Comparison of ENCODE assay signal across 13 mouse cellular contexts in the genomic region with DNA sequence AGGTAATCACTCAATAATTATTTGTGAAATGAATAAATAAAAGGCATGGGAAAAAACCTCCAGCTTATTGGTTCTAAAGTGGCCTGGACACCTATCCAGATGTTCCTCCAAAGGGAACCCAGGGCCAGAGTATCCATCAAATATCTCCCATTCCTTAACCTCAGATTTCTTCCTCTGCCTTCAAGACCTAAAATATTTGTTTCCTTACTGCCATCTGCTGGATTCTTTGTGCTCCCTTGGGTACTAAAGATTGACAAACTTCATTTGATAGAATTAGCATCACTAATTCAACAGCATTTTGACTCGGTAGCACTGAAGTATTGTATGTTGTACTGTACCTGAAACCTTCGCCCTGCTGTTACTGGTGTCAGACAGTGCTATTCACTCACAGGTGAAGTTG. TPM values are rescaled to one million over a fixed set of nuclear protein-coding genes. Genes with fewer than 3 reads are reported as not detected.
A peak's percentile ranks its signal among the peaks of the same experiment; 100 is the strongest.
DNase-seq lines count a peak whose midpoint lies in the region; ATAC-seq and TF ChIP-seq lines count a peak whose summit lies in the region.
"Had no signal": no experiment of that assay in that cellular context is flagged by ENCODE, and none has a peak within 500 bp of the region (broad histone marks: within the 10 kb centered on the region; RNA-seq: fewer than 3 reads in every experiment).

No protein-coding gene starts in this region.

- in situ Hi-C loops in CH12.LX (cut with MboI; ENCODE audit: low pct_ligation_motif_present, low pct_unique_long_range_greater_than_20kb, low sequenced_read_pairs): no loop called here

- no peak overlapping the region for H3K4me3 ChIP-seq in gastrocnemius, adult 2 months
- H3K4me3 ChIP-seq in liver, embryonic 14.5 days (ENCODE audit: insufficient read depth in 1 of 2, low read depth in 2 of 2, low read length in 2 of 2): no peak overlapping the region
- H3K4me3 ChIP-seq in liver, embryonic 11.5 days (ENCODE audit: low read depth, low read length): no peak overlapping the region
- no peak overlapping the region for H3K4me3 ChIP-seq in CH12.LX (replicated peaks in 1 of 3; ENCODE audit: low read depth in 2 of 3, low read length in 2 of 3, poor library complexity in 1 of 3)
- H3K4me3 ChIP-seq: limb, embryonic 15.5 days; midbrain, embryonic 15.5 days had no signal

- no peak for DNase-seq in gastrocnemius, adult 2 months
- no peak for DNase-seq in gastrocnemius, postnatal 14 days
- DNase-seq in liver, embryonic 14.5 days (ENCODE audit: low read depth in 3 of 3, low spot score in 3 of 3): peak in 1 of 3 experiments; percentile 14
- DNase-seq in liver, embryonic 11.5 days (ENCODE audit: low spot score): no peak
- no peak for DNase-seq in CH12.LX (ENCODE audit: extremely low read depth)
- DNase-seq in induced T-regulatory cell, adult 2 months (ENCODE audit: low read depth): peak; percentile 53
- DNase-seq in spleen, adult 18-20 months: no peak
- DNase-seq: kidney, adult 8-10 months; layer of hippocampus, postnatal 36 days; thymus, adult 2 months had no signal

- H3K79me2 ChIP-seq in CH12.LX (replicated peaks; ENCODE audit: control insufficient read depth, extremely low read depth, insufficient read depth, poor library complexity, severe bottlenecking): peaks cover 36% of the 10 kb centered on the region

- H3K4me1 ChIP-seq in liver, embryonic 14.5 days (replicated peaks; ENCODE audit: control insufficient read depth in 2 of 2, insufficient read depth in 2 of 2, low read length in 1 of 2): peaks cover 11 to 28% of the 10 kb centered on the region in 2 experiments
- peaks cover 19% of the 10 kb centered on the region for H3K4me1 ChIP-seq in liver, embryonic 11.5 days (replicated peaks; ENCODE audit: control insufficient read depth, insufficient read depth, low read length)
- peaks cover 3 to 25% of the 10 kb centered on the region in 2 experiments; a peak in 3 of 4 replicates for H3K4me1 ChIP-seq in CH12.LX (ENCODE audit: control insufficient read depth in 1 of 2, insufficient read depth in 2 of 2)

- WGBS in liver, embryonic 14.5 days (ENCODE audit: insufficient replicate concordance): 65% methylated on average over 2 of the region's 2 CpGs
- 66% methylated on average over 2 of the region's 2 CpGs for WGBS in liver, embryonic 11.5 days

- no peaks in the 10 kb centered on the region for H3K9me3 ChIP-seq in liver, embryonic 14.5 days (ENCODE audit: control insufficient read depth, low read length)
- no peaks in the 10 kb centered on the region for H3K9me3 ChIP-seq in liver, embryonic 11.5 days (ENCODE audit: control insufficient read depth, low read length)
- no peaks in the 10 kb centered on the region for H3K9me3 ChIP-seq in CH12.LX (replicated peaks; ENCODE audit: low read length)
- H3K9me3 ChIP-seq: limb, embryonic 15.5 days; midbrain, embryonic 15.5 days had no signal

- intact Hi-C loops in gastrocnemius, adult 2 months (cut with DNase I): loop anchor here (5.0 kb wide), 2 partner anchors 36 to 56 kb away; no protein-coding TSS in a partner anchor
- intact Hi-C loops in gastrocnemius, postnatal 14 days (cut with DNase I; ENCODE audit: low total_unique reads): no loop called here

- H3K36me3 ChIP-seq in liver, embryonic 14.5 days (replicated peaks; ENCODE audit: control insufficient read depth, insufficient read depth, low read depth): no peaks in the 10 kb centered on the region
- H3K36me3 ChIP-seq in liver, embryonic 11.5 days (ENCODE audit: control insufficient read depth, insufficient read depth, low read length): 0 out of 2 replicates have a peak, but pooled peaks cover 3% of the 10 kb centered on the region
- H3K36me3 ChIP-seq in CH12.LX (replicated peaks in 1 of 2; ENCODE audit: control insufficient read depth in 1 of 2, insufficient read depth in 1 of 2, low read length in 1 of 2): peaks cover 0 to 8% of the 10 kb centered on the region in 2 experiments
- H3K36me3 ChIP-seq: midbrain, embryonic 15.5 days had no signal

- no peak overlapping the region for H3K9ac ChIP-seq in liver, embryonic 14.5 days (replicated peaks)
- no peak overlapping the region for H3K9ac ChIP-seq in liver, embryonic 11.5 days (ENCODE audit: low read depth, low read length)
- H3K9ac ChIP-seq in CH12.LX (ENCODE audit: insufficient read depth, low read depth): no peak overlapping the region
- H3K9ac ChIP-seq: limb, embryonic 15.5 days; midbrain, embryonic 15.5 days had no signal

- ATAC-seq in liver, embryonic 14.5 days (ENCODE audit: insufficient read depth): no peak
- no peak for ATAC-seq in liver, embryonic 11.5 days (replicated peaks; ENCODE audit: low FRiP score)
- no peak for ATAC-seq in megakaryocyte, adult 5-6 weeks (ENCODE audit: poor library complexity, severe bottlenecking)
- ATAC-seq: midbrain, embryonic 15.5 days had no signal

- peak; percentile 9 for TF ChIP-seq RAD21 in CH12.LX (IDR thresholded peaks at IDR 0.05; ENCODE audit: low read depth, low read length)

- no peak for TF ChIP-seq POLR2A in CH12.LX (IDR thresholded peaks at IDR 0.05; ENCODE audit: low read depth, low read length)

- no peaks in the 10 kb centered on the region for H3K27me3 ChIP-seq in liver, embryonic 14.5 days (ENCODE audit: control insufficient read depth, insufficient read depth, low read length)
- no peaks in the 10 kb centered on the region for H3K27me3 ChIP-seq in liver, embryonic 11.5 days (replicated peaks; ENCODE audit: control insufficient read depth, insufficient read depth, low read length)
- no peaks in the 10 kb centered on the region for H3K27me3 ChIP-seq in CH12.LX (replicated peaks)
- H3K27me3 ChIP-seq: limb, embryonic 15.5 days; midbrain, embryonic 15.5 days had no signal

- peak overlapping the region; percentile 32 for H3K27ac ChIP-seq in gastrocnemius, adult 2 months
- no peak overlapping the region for H3K27ac ChIP-seq in liver, embryonic 14.5 days
- no peak overlapping the region for H3K27ac ChIP-seq in liver, embryonic 11.5 days (ENCODE audit: low read depth, low read length)
- no peak overlapping the region for H3K27ac ChIP-seq in CH12.LX (ENCODE audit: insufficient read depth, low read depth)
- H3K27ac ChIP-seq: limb, embryonic 15.5 days; midbrain, embryonic 15.5 days had no signal

- dilution Hi-C loops in CH12.LX (cut with MboI; ENCODE audit: extremely low pct_ligation_motif_present, extremely low pct_unique_long_range_greater_than_20kb, low sequenced_read_pairs): no loop called here

- H3K4me2 ChIP-seq in liver, embryonic 14.5 days (ENCODE audit: low read depth): no peak overlapping the region
- no peak overlapping the region for H3K4me2 ChIP-seq in liver, embryonic 11.5 days
- no peak overlapping the region for H3K4me2 ChIP-seq in CH12.LX (ENCODE audit: insufficient read depth, low read depth, poor library complexity, severe bottlenecking)
- H3K4me2 ChIP-seq: limb, embryonic 15.5 days had no signal

- peak; percentile 53 for TF ChIP-seq CTCF in gastrocnemius, adult 2 months (IDR thresholded peaks at IDR 0.05)
- peak; percentile 33; the same call in 1 of the 2 replicates for TF ChIP-seq CTCF in liver, embryonic 14.5 days (IDR thresholded peaks at IDR 0.05; ENCODE audit: low read depth)
- peak in 1 of 2 experiments; percentile 51; a peak in 2 of 4 replicates for TF ChIP-seq CTCF in CH12.LX (conservative IDR thresholded peaks at IDR 0.05 in 1 of 2, IDR thresholded peaks at IDR 0.05 in 1 of 2; ENCODE audit: low read depth in 2 of 2, low read length in 2 of 2)

- TF ChIP-seq EP300 in liver, embryonic 14.5 days (IDR thresholded peaks at IDR 0.05; ENCODE audit: low read depth): no peak
- TF ChIP-seq EP300 in CH12.LX (IDR thresholded peaks at IDR 0.05; ENCODE audit: low read length): no peak

RNA-seq across cellular contexts. Expression of a gene that starts 1.2 kb away (rescaled TPM):
- total RNA-seq in gastrocnemius, adult 2 months (2021): 10 to 100 TPM; 23.1 to 26.5 TPM
- total RNA-seq in gastrocnemius, postnatal 14 days (2021): 10 to 100 TPM; 17.4 to 18.9 TPM
- 7.9 and 9.4 TPM in 2 replicates for polyA plus RNA-seq in liver, embryonic 14.5 days (2012; rRNA removed)
- polyA plus RNA-seq in liver, embryonic 14.5 days (2014; fragmentation: Nextera tagmentation; extraction: Ambion mirVana): 4.7 and 5.5 TPM in 2 replicates
- polyA plus RNA-seq in liver, embryonic 11.5 days (2014; fragmentation: Nextera tagmentation; extraction: Ambion mirVana): 10.9 and 12.8 TPM in 2 replicates
- total RNA-seq in CH12.LX (2012; rRNA removed) (21.5 and 22.7 TPM in 2 replicates), CH12.LX (2014; rRNA removed) (34.1 and 38.0 TPM in 2 replicates)
- 35.8 and 40.3 TPM in 2 replicates for polyA plus RNA-seq in CH12.LX (2012; ENCODE audit: insufficient read length, low read depth)
- total RNA-seq in megakaryocyte, adult 5-6 weeks (2015): 9.7 and 15.8 TPM in 2 replicates
- total RNA-seq in megakaryocyte, adult 5-6 weeks (2017): 12.4 and 14.5 TPM in 2 replicates

RNA-seq across cellular contexts. Expression of a gene that starts 2.9 kb away (rescaled TPM):
- total RNA-seq in gastrocnemius, adult 2 months (2021): 10 to 100 TPM; 48.9 to 73.2 TPM
- total RNA-seq in gastrocnemius, postnatal 14 days (2021): 10 to 100 TPM; 29.6 to 41.0 TPM
- polyA plus RNA-seq in liver, embryonic 14.5 days (2012; rRNA removed): 19.7 and 23.4 TPM in 2 replicates
- polyA plus RNA-seq in liver, embryonic 14.5 days (2014; fragmentation: Nextera tagmentation; extraction: Ambion mirVana): 29.6 and 31.4 TPM in 2 replicates
- polyA plus RNA-seq in liver, embryonic 11.5 days (2014; fragmentation: Nextera tagmentation; extraction: Ambion mirVana): 109 and 111 TPM in 2 replicates
- total RNA-seq in CH12.LX (2012; rRNA removed) (33.7 and 34.1 TPM in 2 replicates), CH12.LX (2014; rRNA removed) (33.3 and 33.5 TPM in 2 replicates)
- polyA plus RNA-seq in CH12.LX (2012; ENCODE audit: insufficient read length, low read depth): 54.4 and 75.4 TPM in 2 replicates
- total RNA-seq in megakaryocyte, adult 5-6 weeks (2015): 33.6 and 37.3 TPM in 2 replicates
- total RNA-seq in megakaryocyte, adult 5-6 weeks (2017): 74.0 and 77.3 TPM in 2 replicates

RNA-seq across cellular contexts. Expression of a gene that starts 16.4 kb away (rescaled TPM):
- 100 to 1,000 TPM; 598 to 814 TPM for total RNA-seq in gastrocnemius, adult 2 months (2021)
- 100 to 1,000 TPM; 511 to 517 TPM for total RNA-seq in gastrocnemius, postnatal 14 days (2021)
- polyA plus RNA-seq in liver, embryonic 14.5 days (2012; rRNA removed): 0.11 and 0.32 TPM in 2 replicates
- 0.15 and 0.23 TPM in 2 replicates for polyA plus RNA-seq in liver, embryonic 14.5 days (2014; fragmentation: Nextera tagmentation; extraction: Ambion mirVana)
- 1.1 TPM in 2 replicates for polyA plus RNA-seq in liver, embryonic 11.5 days (2014; fragmentation: Nextera tagmentation; extraction: Ambion mirVana)
- total RNA-seq in CH12.LX (2012; rRNA removed): 0.21 and 0.47 TPM in 2 replicates
- not detected in 2 replicates for total RNA-seq in CH12.LX (2014; rRNA removed)
- polyA plus RNA-seq in CH12.LX (2012; ENCODE audit: insufficient read length, low read depth): 0.81 TPM in 1 of 2 replicates, not detected in the other
- total RNA-seq in megakaryocyte, adult 5-6 weeks (2015): 1.1 and 4.4 TPM in 2 replicates
- total RNA-seq in megakaryocyte, adult 5-6 weeks (2017): not detected in 2 replicates

RNA-seq across cellular contexts. Expression of a gene that starts 25.9 kb away (rescaled TPM):
- 10 to 100 TPM; 33.2 to 40.7 TPM for total RNA-seq in gastrocnemius, adult 2 months (2021)
- 10 to 100 TPM; 31.8 to 40.5 TPM for total RNA-seq in gastrocnemius, postnatal 14 days (2021)
- polyA plus RNA-seq in liver, embryonic 14.5 days (2012; rRNA removed): 22.4 and 33.1 TPM in 2 replicates
- polyA plus RNA-seq in liver, embryonic 14.5 days (2014; fragmentation: Nextera tagmentation; extraction: Ambion mirVana): 23.1 and 24.8 TPM in 2 replicates
- 53.1 and 58.5 TPM in 2 replicates for polyA plus RNA-seq in liver, embryonic 11.5 days (2014; fragmentation: Nextera tagmentation; extraction: Ambion mirVana)
- total RNA-seq in CH12.LX (2012; rRNA removed) (50.5 and 51.0 TPM in 2 replicates), CH12.LX (2014; rRNA removed) (53.1 and 64.5 TPM in 2 replicates)
- polyA plus RNA-seq in CH12.LX (2012; ENCODE audit: insufficient read length, low read depth): 59.2 and 83.9 TPM in 2 replicates
- total RNA-seq in megakaryocyte, adult 5-6 weeks (2015): 51.3 and 61.3 TPM in 2 replicates
- 68.0 and 72.8 TPM in 2 replicates for total RNA-seq in megakaryocyte, adult 5-6 weeks (2017)

RNA-seq across cellular contexts. Expression of a gene that starts 26.0 kb away (rescaled TPM):
- total RNA-seq in gastrocnemius, adult 2 months (2021): 1 to 10 TPM; 6.7 to 7.2 TPM
- total RNA-seq in gastrocnemius, postnatal 14 days (2021): 1 to 10 TPM; 7.4 to 8.4 TPM
- 2.9 and 3.9 TPM in 2 replicates for polyA plus RNA-seq in liver, embryonic 14.5 days (2012; rRNA removed)
- 4.8 and 5.2 TPM in 2 replicates for polyA plus RNA-seq in liver, embryonic 14.5 days (2014; fragmentation: Nextera tagmentation; extraction: Ambion mirVana)
- polyA plus RNA-seq in liver, embryonic 11.5 days (2014; fragmentation: Nextera tagmentation; extraction: Ambion mirVana): 8.9 and 9.1 TPM in 2 replicates
- total RNA-seq in CH12.LX (2012; rRNA removed) (12.0 and 13.6 TPM in 2 replicates), CH12.LX (2014; rRNA removed) (9.6 and 11.6 TPM in 2 replicates)
- polyA plus RNA-seq in CH12.LX (2012; ENCODE audit: insufficient read length, low read depth): 7.8 and 8.1 TPM in 2 replicates
- total RNA-seq in megakaryocyte, adult 5-6 weeks (2015): 3.3 and 3.8 TPM in 2 replicates
- 4.4 and 5.0 TPM in 2 replicates for total RNA-seq in megakaryocyte, adult 5-6 weeks (2017)

Comparison
In these comparisons a context has a peak if more than half of its experiments do, and no peak if none do; other contexts are left out.
1. RNA of a gene that starts 16.4 kb away (total RNA-seq): 598 to 814 TPM in gastrocnemius, adult 2 months and 511 to 517 TPM in gastrocnemius, postnatal 14 days; 1.1 to 4.4 TPM in megakaryocyte, adult 5-6 weeks and 0.21 to 0.47 TPM in CH12.LX; every median in the first group is over 10 times any median in the second.